Mouse (Mus musculus): ENCODE results near the gene St14.

The St14 gene

DNA sequence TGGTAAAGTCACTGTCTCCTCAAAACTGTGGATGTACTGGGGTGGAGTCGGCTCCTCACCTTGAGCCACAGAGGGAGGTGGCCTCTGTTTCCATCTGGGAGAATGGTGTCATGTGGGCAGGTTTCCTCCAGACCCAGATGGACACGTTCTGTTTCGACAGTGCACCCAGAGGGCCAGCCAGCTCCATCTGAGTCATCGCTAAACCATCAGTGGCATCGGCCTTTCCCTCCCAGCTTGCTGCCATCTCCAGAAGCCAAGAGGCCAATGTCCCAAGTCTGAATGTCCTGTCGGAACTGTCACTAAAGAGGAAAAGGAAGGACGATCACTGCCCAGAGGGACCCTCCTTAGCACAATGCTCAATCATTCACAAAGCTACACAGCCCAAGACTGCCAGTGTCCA lies 5.6 kb downstream of the St14 start:
- DNase-seq (ENCODE audit: low read depth, low spot score), result no peak

DNA sequence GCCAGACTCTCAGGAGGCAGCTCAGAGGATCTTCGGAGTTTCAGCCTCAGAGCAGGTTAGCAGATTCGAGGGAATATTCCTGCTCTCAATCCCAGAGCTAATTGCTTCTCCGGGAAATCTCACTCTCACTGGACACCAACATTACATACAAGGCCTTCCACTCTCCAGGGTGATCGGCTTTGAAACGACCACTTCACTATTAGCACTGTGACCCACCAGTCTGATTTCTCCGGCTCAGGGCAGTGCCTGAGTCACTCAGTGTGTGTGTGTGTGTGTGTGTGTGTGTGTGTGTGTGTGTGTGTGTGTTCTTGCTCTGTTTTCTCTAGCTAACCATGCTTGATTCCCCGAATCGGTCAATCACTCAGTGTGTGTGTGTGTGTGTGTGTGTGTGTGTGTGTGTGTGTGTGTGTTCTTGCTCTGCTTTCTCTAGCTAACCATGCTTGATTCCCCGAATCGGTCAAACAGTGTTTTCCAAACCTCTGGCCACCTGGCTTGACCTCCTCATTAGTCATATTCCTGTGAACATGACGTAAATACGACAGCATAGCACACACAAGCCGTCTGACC lies 9.1 kb downstream of the St14 start:
- DNase-seq (ENCODE audit: low read depth, low spot score), result no peak

DNA sequence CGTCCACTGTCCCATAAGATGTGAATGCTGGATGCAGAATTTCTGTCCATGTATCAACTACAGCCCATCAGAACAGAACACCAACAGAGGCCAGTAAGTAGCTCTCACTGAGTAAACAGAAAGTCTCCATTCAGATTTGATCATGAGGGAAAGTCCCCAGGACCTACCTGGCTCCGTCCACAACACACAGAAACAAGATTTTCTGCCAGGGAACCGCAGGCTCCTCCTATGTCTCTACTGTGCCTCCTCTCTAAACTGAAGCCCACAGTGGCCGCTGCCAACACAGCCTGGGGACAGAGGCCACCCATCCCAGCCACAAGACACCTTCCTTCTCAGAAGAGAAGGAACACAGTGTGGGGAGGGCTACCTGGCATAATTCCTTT lies 11.1 kb downstream of the St14 start:
- peak; percentile 32 for DNase-seq (ENCODE audit: low read depth, low spot score)

GRCm38 (mm10) chr9:31119882-31120532 lies 11.6 kb downstream of the St14 start:
- DNase-seq (ENCODE audit: low read depth, low spot score), result peak; percentile 17

DNA sequence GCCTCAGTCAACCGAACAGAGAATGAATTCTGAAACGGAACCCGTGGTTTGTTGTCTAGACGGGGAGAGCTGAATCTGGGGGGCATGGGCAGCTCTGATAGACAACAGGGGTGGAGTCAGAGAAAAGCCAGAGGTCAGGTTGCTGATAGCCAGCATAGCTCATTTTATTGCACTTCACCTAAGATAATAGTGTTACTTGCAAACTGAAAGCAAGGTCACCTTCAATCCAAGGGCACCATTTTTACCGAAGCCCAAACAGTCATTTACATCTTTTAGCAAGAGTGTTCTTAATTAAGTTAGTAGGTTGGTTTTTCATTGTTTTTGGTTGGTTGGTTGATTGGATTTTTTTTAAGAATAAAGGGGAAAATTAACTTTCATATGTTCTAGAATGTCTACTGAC lies 12.2 kb downstream of the St14 start:
- DNase-seq (ENCODE audit: low read depth, low spot score), result no peak

DNA sequence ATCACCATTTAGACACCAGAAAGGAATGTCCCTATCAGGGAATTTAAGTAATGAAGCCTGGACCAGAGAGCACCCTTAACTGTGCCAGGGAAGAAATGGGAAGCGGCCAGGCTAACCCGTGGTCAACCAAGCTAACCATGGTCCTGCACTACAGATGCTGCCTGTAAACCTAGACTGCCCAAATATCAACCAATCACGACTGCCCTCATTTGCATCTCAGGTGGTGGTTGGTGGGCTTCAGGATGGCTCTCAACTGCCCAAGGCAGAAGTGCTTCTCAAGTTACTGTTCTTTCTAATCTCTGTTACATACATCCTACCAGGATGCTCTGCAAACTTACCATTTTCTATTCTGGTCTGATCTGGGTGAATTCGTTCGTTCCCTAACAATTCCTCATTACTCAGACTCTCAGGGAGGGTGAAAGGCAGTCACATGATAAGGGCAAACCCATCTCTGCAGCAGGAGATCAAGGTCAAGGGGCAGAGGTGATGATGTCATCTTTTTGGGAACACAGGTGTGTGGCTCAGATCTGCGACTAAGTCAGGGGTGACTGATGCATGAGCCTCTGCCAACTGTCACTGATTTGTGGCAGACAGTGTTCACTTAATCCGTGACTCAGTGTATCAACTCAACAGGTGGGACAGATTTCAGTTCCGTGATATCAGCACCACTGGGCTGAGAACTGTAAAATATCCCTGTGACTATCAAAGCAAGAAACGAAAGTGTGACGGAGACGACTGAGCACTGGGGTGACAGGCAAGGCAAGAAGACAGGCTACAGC lies 12.9 kb downstream of the St14 start:
- no peak for DNase-seq (ENCODE audit: low read depth, low spot score)

- DNase-seq (ENCODE audit: low read depth, low spot score), result no peak
Observed at GRCm38 (mm10) chr9:31117488-31117887, 14.2 kb downstream of the St14 start.

GRCm38 (mm10) chr9:31117088-31117487 lies 14.6 kb downstream of the St14 start:
- no peak for DNase-seq (ENCODE audit: low read depth, low spot score)

DNA sequence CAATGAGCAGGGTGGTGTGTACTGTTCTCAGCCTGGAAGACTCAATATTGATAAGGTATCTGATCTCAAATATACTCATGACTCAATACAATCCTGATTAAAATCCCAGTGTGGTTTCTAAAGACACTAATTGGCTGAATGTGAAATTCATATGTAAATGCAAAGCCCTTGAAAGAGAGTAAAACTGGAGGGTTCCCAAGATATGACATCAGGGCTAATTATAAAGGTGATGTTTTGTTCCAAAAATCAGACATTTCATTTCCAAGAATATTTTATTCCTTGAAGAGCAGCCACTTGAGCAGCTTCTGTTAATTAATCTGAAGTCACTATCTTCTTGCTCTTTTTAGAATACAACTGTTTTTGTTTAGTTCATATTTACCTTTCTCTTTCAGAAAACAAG lies 16.1 kb downstream of the St14 start:
- DNase-seq (ENCODE audit: low read depth, low spot score), result no peak

DNA sequence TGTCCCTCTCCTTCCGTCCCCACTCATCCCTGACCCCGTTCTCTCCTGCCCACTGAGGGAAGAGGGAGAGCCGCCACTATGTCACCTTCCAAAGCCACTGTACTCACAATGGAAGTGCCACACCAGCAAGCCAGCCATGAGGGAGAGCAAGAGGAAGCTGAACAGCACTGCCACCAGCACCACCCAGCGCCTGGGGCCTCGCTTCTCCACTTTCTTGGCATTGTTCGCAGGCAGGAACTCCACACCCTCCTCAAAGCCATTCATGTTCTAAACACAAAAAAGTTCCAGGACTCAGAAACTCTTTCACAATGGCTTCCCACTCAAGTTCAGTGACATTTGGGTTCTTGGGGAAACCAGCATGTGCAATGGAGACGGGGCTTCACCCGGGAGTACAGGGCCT lies 23.2 kb downstream of the St14 start:
- no peak for DNase-seq (ENCODE audit: low read depth, low spot score)

- no peak for DNase-seq (ENCODE audit: low read depth, low spot score)
Observed at GRCm38 (mm10) chr9:31098118-31098517, 33.5 kb downstream of the St14 start.

DNA sequence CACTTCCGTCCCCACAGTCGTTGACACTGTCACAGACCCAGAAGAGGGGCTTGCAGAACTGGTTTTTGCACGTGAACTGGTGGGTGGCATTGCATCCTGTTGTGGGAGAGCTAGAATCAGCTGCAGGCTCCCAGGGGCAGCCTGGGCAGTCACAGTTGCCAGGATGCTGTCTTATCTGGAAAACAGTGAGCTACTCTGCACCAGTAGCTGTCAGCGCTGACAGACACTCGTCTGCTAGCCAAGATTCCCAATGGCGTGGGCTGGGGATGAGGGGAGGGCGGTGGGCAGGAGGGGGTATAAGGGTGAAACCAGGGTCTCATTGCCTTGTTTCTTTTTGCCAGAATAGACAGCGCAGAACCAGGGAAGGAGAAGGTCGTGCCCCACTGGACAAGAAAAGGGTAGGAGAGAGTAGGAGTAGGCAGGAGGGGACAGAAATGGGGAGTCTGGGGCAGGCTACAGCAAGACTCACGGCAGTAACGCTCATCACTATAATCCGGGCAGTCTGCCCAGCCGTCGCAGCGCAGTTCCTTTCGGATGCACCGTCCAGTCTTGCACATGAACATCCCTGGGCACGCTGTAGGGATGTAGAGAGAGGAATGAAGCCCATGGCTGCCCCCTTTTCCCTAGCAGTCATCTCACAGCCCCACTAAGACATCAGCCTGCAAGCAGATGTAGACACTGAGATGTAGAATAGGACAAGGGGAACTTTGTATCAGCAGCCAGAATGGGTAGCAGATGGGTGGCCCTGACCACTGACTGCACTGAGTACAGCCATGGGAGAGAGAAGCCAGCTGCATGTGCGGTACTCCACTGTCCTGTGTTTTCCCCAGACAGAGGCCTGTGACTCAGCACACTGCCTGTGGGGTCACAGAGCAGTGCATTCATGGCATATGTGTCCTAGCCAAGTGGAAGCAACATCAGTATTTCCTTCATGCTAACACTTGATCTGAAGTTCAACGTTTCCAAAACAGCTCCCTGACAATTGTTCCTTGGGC lies 34.3 kb downstream of the St14 start:
- no peak for DNase-seq (ENCODE audit: low read depth, low spot score)

GRCm38 (mm10) chr9:31092833-31093195 lies 38.8 kb downstream of the St14 start:
- no peak for DNase-seq (ENCODE audit: low read depth, low spot score)

DNA sequence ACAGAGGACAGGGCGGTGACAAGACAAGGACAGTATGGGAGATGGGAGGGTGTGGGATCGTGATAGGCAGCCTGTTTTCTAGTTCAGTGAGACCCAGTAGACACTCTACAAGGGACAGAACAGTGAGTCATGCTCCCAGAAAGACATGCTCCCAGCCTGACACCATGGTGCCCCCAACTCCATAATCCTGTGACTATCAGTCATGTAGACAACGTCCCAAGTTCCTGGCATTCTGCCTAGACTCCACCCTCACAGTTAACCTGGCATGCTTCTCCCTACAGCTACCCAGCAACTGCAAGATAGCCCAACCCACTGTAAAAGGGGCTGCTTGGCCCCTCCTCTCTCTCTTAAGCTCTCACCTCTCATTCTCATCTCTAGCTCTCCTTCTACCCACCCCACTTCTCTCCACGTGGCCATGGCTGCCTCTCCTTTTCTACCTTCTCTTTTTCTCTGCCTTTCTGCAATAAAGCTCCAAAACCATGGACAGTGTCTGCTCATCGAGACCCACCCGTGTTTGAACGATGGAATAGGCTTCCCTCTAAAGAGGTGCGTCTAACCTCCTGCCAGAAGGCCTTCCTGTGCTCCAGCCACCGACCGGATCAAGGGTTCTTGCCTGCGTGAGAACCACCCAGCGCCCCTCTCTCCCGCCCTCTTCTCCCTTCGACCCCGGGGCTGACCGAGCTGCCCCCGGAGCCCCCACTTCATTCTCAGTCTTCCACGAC lies 39.4 kb downstream of the St14 start:
- DNase-seq (ENCODE audit: low read depth, low spot score), result no peak

GRCm38 (mm10) chr9:31091162-31091581 lies 40.5 kb downstream of the St14 start:
- no peak for DNase-seq (ENCODE audit: low read depth, low spot score)

DNA sequence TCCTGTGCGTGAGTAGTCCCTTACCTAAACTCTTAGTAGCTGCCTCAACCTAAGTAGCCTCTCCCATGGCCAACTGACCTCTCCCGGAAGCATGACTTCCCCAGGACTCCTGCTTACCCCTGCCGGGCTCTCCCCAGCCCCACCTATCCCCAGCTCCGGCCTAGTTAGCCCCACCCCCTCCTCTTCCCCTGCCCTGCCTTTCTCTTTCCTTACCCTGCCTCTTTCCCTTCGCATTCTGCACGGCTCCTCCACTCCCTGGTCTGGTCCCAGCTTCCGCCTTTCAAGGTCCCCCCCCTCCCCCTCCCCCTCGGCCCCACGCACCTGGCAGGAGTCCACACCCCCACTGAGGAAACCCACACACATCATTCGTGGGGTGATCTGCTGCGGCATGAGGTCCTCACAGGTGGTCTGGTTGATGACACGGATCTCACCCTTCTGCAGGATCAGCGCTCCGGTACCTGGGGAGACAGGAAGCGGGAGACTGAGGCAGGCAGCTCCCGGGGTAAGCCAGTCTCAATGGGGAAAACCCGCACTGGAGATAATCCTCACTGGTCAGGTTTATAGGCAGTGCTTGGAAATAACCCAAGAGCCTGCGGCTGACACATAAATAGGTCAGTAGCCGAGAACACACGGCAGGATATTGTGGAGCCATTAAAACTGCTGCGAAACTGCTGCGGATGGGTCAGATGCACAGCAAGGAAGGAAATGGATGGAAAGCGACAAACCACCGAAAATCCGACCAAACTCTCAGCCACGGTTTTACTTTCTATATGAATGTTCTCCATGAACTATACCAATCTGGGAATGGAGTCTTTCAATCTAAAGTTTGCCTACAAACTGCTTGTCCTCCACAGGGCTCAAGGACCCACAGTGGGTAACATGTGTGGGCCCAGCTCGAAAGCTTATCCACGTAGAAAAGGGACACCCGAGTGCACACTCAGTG lies 41.3 kb downstream of the St14 start:
- no peak for DNase-seq (ENCODE audit: low read depth, low spot score)

DNA sequence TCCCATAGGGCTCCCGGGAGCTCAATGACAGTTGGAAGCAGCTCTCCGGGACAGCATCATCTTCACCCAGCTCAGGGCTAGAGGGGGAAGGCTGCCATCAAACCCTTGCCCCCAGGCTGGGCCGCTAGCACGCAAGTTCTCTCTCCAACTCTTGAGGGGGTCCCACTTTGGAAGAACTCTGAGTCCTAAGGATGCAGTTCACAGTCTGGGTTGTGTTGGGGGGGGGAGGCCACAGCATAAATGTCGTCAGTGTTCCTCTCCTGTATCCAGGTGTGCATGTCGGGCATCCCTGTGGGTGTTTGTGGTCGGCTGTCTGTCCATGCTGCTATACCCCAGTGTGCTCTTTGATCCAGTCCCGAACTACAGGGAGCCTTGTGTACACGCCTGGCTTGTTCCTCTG lies 42.1 kb downstream of the St14 start:
- DNase-seq (ENCODE audit: low read depth, low spot score), result no peak

- no peak for DNase-seq (ENCODE audit: low read depth, low spot score)
Observed at GRCm38 (mm10) chr9:31088883-31089282, 42.8 kb downstream of the St14 start.

- no peak for DNase-seq (ENCODE audit: low read depth, low spot score)
Observed at GRCm38 (mm10) chr9:31088116-31088515, 43.5 kb downstream of the St14 start.

GRCm38 (mm10) chr9:31087466-31087865 lies 44.2 kb downstream of the St14 start:
- no peak for DNase-seq (ENCODE audit: low read depth, low spot score)
